In the genomic region with DNA sequence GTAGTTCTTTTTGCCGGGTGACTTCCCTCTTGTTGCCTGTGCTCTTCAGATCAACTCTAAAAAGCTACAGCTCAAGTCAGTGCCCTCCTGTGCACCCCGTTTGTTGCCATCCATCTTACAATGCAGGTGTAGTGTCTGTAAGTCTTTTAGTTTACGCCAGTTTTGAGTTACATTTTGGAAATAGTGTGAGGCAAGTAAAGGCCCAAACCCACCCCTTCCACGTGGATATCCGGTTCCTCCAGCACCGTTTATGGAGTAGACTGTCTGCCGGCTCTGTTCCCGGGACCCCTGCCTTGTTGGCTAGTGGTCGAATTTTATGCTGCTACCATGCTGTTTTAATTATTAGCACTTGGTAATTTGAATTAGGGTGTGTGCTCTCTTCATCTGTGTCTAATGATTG, we compare ENCODE assay signal across 19 mouse cellular contexts. TPM values are rescaled to one million over a fixed set of nuclear protein-coding genes. Genes with fewer than 3 reads are reported as not detected.
DNase-seq lines count a peak whose midpoint lies in the region; ATAC-seq and TF ChIP-seq lines count a peak whose summit lies in the region.
"Had no signal": no experiment of that assay in that cellular context is flagged by ENCODE, and none has a peak within 500 bp of the region (broad histone marks: within the 10 kb centered on the region; RNA-seq: fewer than 3 reads in every experiment).

No protein-coding gene starts in this region.

- H3K36me3 ChIP-seq in G1E (replicated peaks): peaks cover 42% of the 10 kb centered on the region

- H3K9me3 ChIP-seq in G1E (replicated peaks): no peaks in the 10 kb centered on the region

- H3K27me3 ChIP-seq in G1E (ENCODE audit: insufficient read depth, low read length): no peaks in the 10 kb centered on the region
- H3K27me3 ChIP-seq: CH12.LX, Patski had no signal

- peak; percentile 22; the same call in 1 of the 2 replicates for ATAC-seq in G1E (ENCODE audit: extremely low read depth, insufficient number of reproducible peaks, low FRiP score, poor library complexity, severe bottlenecking)
- ATAC-seq: activated CD4-positive, CD25-positive, alpha-beta regulatory T cell, adult 4 months; CD4-positive, CD25-positive, alpha-beta regulatory T cell, adult 4 months; Patski had no signal

- peak; percentile 64 for DNase-seq in heart, adult 11 months
- DNase-seq in heart, adult 18-20 months: no peak
- DNase-seq in G1E (ENCODE audit: low spot score): no peak
- no peak for DNase-seq in urinary bladder, postnatal 10 days (ENCODE audit: low spot score)
- DNase-seq: adrenal gland, adult 2 months; adrenal gland, adult 8-10 months; adrenal gland, postnatal 10 days; adrenal gland, postnatal 14 days; adrenal gland, postnatal 25 days; adrenal gland, postnatal 36 days; B cell, adult 2 months; cerebellum, adult 11 months; cerebellum, adult 11-12 months; cerebellum, adult 18-20 months; cerebellum, adult 2 months had no signal

- TF ChIP-seq CTCF in G1E (IDR thresholded peaks at IDR 0.05; ENCODE audit: low read depth, low read length): no peak

- H3K4me1 ChIP-seq in G1E (ENCODE audit: insufficient read depth, low read depth, low read length): peaks cover 22% of the 10 kb centered on the region

- H3K4me3 ChIP-seq in G1E (ENCODE audit: low read depth, low read length): no peak overlapping the region

RNA-seq across cellular contexts. Expression of gene Fto, which starts 46.2 kb away (rescaled TPM):
- total RNA-seq in heart, adult 18-20 months (2021): 10 to 100 TPM; 59.5 to 66.3 TPM
- total RNA-seq in G1E (2014; fragmentation: Nextera tagmentation) (45.7 and 50.1 TPM in 2 replicates), G1E (2017) (17.3 and 17.9 TPM in 2 replicates)
- polyA plus RNA-seq in G1E (2012): 10.4 and 12.2 TPM in 2 replicates

RNA-seq across cellular contexts. Expression of gene Rpgrip1l, which starts 46.4 kb away (rescaled TPM):
- 1 to 10 TPM; 4.6 to 6.1 TPM for total RNA-seq in heart, adult 18-20 months (2021)
- 5.6 and 13.9 TPM in 2 replicates for total RNA-seq in G1E (2014; fragmentation: Nextera tagmentation)
- 6.6 and 10.7 TPM in 2 replicates for total RNA-seq in G1E (2017)
- 0.19 and 0.26 TPM in 2 replicates for polyA plus RNA-seq in G1E (2012)
